Mouse (Mus musculus): ENCODE data around the gene Kdm4b.

The Kdm4b gene

DNA sequence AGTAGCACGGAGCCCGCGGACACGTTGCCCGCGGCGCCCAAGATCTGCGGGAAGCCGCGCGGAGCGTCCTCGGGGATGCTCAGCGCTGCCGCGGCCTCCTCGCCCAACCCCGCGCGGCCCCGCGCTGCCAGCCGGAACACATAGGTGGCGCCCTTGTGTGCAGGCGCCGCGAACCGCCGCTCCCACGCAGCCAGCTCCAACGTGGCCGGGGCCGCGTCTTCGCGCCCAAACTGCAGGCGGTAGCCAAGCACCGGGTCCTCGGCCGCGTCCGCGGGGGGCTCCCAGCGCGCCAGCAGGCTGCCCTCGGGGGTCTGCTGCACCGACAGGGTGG is 99.7 kb downstream of the Kdm4b start:
- intact Hi-C loops (cut with DNase I): loop anchor here (5.0 to 10.0 kb wide), 2 partner anchors 57 to 129 kb away; partner anchors contain the start of gene Gm20219

DNA sequence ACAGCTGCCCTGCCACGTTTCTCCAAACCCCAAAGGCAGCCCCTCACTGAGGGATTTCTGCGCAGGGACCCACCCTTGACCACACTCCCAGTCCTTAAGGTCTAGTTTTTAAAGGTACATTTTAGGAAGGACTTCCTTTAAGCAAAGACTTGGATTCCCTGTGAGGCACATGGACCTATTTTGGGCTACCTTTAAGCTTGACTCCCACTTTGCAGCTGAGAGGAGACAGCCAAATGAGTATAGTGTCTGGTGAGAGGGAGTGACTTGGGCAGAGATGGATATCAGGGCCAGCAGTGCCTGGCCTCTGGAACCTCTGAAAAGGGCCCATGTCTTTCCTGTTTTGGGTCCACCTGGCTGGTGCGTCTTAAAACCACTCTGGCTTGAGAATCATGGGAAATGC is 100.1 kb downstream of the Kdm4b start:
- intact Hi-C loops (cut with DNase I): loop anchor here (5.0 to 10.0 kb wide), 2 partner anchors 56 to 129 kb away; partner anchors contain the start of gene Gm20219

DNA sequence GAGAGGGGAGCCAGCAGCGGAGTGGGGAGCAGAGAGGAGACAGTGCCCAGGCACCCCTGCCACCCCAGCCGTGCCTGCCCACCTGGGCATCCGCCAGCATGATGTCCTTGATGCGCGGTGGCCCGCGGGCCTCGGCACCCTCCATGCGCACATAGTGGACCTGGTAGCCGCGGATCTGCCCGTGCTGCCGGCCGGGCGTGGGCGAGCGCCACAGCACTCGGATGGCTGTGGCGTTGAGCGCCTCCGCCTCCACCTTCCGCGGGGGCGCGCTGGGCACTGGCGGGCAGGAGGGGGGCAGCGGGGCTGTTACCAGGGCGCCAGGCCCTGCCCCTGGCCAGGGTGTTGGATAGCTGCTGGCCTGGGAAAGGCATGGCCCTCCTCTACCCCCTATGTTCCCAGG is 102.0 kb downstream of the Kdm4b start:
- intact Hi-C loops (cut with DNase I): loop anchor here (5.0 to 10.0 kb wide), 2 partner anchors 54 to 127 kb away; partner anchors contain the start of gene Gm20219

DNA sequence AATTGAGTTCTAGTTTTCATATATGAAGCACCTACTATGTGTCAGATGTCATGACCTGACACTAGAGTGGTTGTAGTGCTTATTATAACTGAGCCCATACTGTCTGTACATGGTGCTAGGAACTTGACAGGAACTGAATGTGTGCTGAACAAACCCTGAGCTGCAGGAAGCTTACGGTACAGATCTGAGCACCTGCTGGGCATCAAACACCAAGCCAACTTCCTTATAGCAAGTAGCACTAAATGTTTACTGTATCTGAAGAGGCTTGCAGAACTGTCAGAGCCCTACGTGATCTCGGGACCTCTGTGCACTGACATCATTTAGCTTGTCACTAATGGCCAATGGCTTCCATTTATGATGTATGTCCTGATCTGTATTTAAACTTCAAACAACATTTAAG is 105.7 kb downstream of the Kdm4b start:
- intact Hi-C loops (cut with DNase I): no loop called here

DNA sequence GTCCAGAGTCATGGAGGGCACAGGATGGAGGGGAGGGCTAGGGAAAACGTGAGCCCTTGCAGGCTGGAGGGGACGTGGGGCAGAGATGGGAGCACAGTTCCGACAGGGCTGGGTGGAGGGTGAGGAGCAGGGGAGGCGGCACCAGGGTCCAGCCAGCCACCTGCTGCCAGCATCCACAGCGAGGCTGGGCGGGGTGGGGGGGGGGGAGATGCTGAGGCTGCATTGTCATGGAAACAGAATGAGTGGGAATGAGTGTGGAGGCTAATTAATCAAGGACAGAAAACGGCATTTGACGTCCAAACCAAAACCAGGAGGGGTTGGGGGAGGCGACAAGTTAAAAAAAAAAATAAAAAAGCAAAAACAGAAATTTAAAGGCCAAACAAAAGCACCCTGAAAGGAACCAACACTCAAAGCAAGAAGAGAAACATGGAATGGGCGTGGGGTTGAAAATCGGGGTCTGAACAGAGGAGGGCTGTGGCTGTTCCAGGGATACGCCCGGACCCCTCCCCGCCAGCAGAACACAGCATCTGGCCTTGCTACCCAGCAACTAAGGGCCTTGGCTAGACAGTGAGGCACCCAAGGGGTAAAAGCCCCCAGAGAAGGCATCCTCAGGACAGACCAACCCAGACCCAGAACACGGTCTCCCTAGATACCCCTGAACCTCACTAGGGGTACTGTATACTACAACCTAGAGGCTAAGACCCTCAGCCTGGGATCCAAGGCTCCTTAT is 114.0 kb downstream of the Kdm4b start:
- intact Hi-C loops (cut with DNase I): no loop called here

DNA sequence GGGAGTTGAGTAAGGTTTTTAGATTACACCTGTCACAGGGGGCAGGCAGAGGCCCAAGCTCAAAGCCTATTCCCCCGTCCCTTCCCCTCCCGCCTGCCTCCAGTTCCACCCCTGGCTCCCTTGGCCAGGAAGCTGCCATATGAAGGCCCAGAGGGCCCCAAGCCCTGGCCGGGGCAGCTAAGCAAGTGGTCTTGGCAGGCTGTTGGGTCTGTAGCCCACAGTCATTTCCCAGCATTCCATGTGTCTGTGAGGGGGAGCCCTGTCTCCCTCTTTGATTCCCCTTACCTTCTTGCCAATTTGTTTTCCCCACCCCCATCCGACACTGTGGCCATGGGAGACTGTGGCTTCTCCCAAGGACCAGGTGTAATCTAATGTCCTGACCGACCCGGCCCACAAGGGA is 116.5 kb downstream of the Kdm4b start:
- intact Hi-C loops (cut with DNase I): no loop called here

DNA sequence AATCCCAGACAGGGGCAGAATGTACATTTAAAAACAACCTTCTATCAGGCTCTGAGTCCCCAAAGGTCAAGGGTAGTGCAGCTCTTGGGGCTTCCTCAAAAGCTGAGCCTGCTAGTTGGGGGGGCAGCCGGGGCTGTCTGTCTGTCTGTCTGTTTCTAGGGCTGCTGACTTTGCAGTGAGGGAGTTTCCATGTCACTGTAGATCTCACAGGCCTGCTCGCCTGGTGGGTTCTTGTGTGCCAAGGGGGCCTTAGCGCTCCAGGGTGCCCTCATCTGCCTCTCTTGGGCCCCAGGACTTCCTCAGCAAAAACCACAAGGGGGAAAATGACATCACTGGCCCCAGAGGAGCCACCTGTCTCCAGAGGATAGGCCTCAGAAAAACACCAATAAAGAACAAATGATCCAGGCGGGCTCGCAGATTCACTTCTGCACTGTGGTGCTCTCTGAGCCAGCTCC is 117.5 kb downstream of the Kdm4b start:
- intact Hi-C loops (cut with DNase I): no loop called here

DNA sequence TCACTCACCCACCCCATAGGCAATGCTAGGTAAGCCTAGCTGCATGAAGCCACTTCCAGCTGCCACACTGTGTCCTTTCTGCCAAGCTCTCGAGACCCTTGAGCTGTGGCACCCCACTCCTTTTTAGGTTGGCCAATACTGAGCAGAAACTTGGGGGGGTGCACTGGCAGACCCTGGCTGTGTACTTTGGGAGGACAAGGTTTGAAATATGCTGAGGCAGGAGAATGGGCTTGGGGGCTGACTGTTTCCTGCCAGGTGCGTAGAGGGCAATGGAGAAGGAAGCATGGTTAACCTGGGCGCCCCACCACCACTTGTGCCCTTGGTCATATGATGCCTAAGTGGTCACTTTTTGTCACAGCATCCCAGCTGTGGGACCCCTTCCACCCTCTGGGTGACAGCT is 118.9 kb downstream of the Kdm4b start:
- intact Hi-C loops (cut with DNase I): no loop called here

DNA sequence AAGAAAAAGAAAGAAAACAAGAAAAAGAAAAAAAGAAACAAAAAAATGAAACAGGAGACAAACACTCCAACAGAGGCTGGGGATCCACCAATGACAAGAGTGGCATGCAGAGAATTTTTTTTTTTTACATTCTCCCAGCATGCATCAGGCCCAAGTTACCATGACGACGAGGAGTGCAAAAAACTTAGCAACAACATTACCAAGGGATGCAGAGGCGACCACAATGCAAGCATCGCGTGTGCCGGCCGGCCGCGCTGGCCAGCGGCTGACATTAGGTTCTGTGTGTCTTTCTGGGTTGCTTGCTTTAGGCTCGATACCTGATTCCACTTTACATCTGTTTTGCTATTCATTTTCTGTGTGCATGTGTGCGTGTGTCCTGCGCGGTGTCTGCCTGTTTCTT is 119.5 kb downstream of the Kdm4b start:
- intact Hi-C loops (cut with DNase I): no loop called here

DNA sequence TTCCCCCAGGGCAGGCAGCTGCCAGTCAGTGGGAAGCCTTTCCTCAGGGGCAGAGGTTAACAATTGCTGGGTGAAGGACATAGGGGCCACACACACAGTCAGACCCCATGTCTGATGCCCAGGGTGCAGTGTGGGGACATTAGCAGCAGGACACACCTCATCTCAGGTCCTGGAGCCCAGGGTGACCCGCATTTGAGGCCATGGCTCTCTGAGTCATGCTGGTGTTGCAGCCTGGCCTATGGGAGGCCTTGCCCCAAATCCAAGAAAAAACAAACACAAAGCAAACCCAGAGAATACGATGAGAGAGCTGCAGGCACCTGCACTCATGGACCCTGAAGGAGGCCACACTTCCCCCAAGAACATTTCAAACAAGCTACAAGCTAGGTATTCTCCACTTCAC is 121.9 kb downstream of the Kdm4b start:
- intact Hi-C loops (cut with DNase I): no loop called here

Small RNA genes within 50 kb of the gene (microRNA-seq; reads per million reads assigned to microRNA genes)
- gene Mir6977: 0.11 to 0.25 reads per million in 2 experiments
